Mouse (Mus musculus) left cerebral cortex, postnatal 4 days (tissue): ENCODE measurements at regions not wholly inside any gene's neighbourhood (a gene's known extent, or its start where the extent isn't known, plus 50 kb on each side); places are given as distances from the start of the nearest gene placed in this dataset.
"Not testable (repeated sequence)": the region's sequence is repeated elsewhere in the genome, so short reads cannot be mapped to it uniquely, and the experiment has no call there.

ENCODE experiments used
- DNase-seq: peaks from one replicate; pipeline ENCODE4 v3.0.0-alpha.2; 2022
- intact Hi-C: fragments of 180-260 bp; cut with DNase I; formaldehyde crosslinking; loops from one replicate; pipeline ENCODE4 v1.15.1; 2025

DNA sequence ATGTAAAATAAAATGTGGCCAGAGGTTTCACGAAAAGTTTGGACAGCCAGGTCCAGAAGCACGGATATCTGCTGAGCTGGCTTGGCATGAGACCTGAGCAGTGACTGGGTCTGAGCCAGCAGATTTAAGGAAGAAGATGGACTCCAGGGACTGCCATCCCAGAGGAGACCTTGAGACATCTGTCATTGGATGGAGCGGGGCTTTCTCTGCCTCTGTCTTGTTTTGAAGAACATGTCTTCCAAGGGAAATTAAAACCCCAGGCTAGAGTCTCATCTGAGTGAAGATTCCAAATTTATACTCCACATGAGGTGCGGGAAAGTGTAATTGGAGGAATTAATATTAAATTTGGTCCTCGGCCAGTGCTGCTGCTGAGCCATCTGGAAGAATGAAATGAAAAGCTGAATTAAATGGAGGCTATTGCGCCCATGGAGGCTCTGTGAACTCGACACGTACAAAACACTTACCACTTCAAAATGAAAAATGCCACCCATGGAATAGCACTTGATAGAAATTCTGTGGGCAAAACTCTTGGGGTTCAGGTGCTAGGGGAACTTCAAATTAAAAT lies 129.8 kb upstream of the Adcy2 start:
- DNase-seq: peak; percentile 56
- intact Hi-C loops: no loop called here

GRCm38 (mm10) chr13:69127522-69127921 lies 128.2 kb upstream of the Adcy2 start:
- intact Hi-C loops: no loop called here
- DNase-seq: no peak

DNA sequence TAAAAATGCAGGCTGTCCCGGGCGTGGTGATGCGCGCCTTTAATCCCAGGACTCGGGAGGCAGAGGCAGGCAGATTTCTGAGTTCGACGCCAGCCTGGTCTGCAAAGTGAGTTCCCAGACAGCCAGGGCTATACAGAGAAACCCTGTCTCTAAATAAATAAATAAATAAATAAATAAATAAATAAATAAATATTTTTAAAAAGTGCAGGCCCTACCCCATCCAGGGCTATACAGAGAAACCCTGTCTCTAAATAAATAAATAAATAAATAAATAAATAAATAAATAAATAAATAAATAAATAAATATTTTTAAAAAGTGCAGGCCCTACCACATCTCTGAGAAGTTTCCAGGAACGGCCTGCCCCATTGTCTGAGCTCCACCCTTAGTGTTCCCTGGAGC lies 119.4 kb upstream of the Adcy2 start:
- DNase-seq, intact Hi-C loops: not testable (repeated sequence)

GRCm38 (mm10) chr13:69109168-69109567 lies 109.8 kb upstream of the Adcy2 start:
- DNase-seq: no peak
- intact Hi-C loops: no loop called here

GRCm38 (mm10) chr13:69086613-69087012 lies 87.3 kb upstream of the Adcy2 start:
- peak; percentile 69 for DNase-seq
- intact Hi-C loops: no loop called here

- intact Hi-C loops: no loop called here
- no peak for DNase-seq
These were observed 71.0 kb upstream of the Adcy2 start for GRCm38 (mm10) chr13:69070336-69070735.

- intact Hi-C loops: no loop called here
These were observed 70.5 kb upstream of the Adcy2 start for GRCm38 (mm10) chr13:69069817-69070216.

GRCm38 (mm10) chr13:69066636-69067035 lies 67.3 kb upstream of the Adcy2 start:
- no peak for DNase-seq
- intact Hi-C loops: no loop called here

More at GRCm38 (mm10) chr13:69069817-69070216, 70.5 kb upstream of the Adcy2 start:
- DNase-seq: no peak

GRCm38 (mm10) chr13:69065285-69065684 lies 65.9 kb upstream of the Adcy2 start:
- no peak for DNase-seq
- intact Hi-C loops: no loop called here

- intact Hi-C loops: no loop called here
- no peak for DNase-seq
These were observed 63.4 kb upstream of the Adcy2 start for GRCm38 (mm10) chr13:69062692-69063233.

DNA sequence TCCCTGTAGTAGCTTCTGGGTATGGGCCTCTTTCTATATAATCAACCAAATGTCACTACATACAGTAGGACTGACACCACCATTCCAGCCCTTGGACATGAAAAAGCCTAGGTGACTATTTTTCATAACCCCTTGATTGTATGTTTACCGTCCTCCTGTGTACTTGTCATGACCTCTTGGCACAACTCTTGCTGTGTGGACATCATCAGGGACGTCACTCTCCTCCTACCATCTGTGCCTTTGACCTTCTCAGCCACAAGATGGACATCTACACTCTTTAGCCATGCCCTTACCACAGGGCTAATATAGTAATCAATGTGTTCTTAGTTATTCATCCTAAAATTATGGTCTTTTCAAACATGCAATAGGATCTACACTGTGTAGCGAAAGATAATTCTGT lies 62.1 kb upstream of the Adcy2 start:
- DNase-seq: no peak
- intact Hi-C loops: no loop called here
